Mouse (Mus musculus) urinary bladder, postnatal 14 days (tissue): ENCODE data around the gene Card10.
"Not testable (repeated sequence)": the region's sequence is repeated elsewhere in the genome, so short reads cannot be mapped to it uniquely, and the experiment has no call there.

Experiments used
- DNase-seq: peaks from one replicate; pipeline ENCODE4 v3.0.0; 2021; ENCODE audit warnings: low spot score

The Card10 gene

DNA sequence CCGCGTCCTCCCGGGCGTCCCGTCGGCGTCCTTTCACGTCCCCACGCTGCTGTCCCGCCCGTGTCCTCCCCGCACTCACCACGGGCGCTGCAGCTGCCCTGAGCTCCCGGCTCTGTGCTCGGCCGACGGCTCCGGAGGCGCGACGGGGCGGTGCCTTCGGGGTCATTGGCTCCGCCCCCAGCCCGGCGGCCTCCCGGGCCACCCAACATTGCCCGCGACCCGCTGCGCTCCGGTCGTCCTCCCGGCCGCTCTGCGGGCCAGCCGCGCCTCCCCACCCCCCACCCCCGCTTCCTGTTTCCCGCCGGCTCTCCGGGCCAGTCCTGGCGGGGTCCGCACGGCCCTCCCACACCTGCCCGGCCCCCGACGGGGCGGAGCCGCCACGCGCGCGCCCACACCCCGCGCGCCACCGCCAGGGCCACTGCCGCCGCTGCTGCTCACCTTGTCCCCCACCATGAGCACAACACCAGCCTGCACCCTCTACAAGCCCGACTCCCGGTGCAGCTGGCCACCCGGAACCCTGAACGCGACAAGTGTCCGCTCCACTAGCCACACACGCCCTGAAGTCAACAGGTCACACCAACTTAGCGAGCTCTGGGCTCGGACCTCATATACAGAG is at the start of gene Card10:
TSS of gene Card10 (minus strand) at position 267 of the 616 bp plus-strand sequence.
- DNase-seq, result peak; percentile 53

DNA sequence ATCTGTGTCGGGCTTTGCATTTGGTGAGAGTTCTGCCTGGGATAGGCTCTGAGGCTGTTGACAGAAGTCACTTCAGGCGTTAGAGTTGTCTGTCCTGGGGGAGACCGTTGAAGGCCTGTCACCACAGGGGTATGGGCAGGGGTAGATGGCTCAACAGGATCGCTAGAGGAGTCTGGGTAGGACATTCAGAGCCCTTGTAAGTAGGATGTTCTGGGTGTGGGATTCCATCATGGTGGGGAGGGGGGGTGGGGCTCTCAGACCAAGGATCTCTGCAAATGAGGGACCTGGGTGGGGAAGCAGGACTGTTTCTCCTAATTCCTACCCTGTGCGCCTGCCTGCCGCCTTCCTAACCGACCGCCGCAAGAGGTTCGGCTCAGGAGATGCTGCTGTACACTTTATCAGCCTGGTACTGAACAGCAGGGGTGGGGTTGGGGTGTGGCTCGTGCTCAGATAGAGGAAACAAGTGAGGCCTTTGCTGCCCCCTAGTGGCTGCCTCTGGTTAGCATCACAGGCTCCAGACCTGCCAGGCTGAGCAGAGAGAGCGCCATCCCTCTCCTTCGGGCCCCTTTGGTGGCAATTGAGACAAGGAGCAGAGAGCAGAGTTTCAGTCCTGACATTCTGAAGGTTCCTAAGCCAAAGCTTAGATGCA is 48.8 kb upstream of the Card10 start:
- peak; percentile 94 for DNase-seq

DNA sequence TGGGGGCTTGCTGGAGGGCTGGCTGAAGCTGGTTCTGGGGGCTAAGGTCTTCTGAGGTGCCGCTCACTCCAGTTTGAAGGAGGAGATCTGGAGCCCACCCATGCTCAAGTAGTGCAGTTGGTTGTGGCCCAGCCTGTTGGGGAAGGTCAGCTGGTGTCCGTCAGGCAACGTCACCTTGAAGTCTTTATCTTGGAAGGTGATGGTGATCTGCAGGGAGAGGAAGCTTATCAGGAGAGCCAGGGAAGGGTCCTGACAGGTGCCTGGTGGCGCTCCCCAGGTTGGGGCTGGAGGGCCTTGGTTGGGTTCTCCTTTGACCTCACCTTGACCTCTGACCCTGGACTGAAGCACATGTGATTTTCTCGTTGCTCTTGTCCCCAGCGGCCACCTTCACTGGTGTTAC is 48.1 kb upstream of the Card10 start:
- DNase-seq, result no peak

DNA sequence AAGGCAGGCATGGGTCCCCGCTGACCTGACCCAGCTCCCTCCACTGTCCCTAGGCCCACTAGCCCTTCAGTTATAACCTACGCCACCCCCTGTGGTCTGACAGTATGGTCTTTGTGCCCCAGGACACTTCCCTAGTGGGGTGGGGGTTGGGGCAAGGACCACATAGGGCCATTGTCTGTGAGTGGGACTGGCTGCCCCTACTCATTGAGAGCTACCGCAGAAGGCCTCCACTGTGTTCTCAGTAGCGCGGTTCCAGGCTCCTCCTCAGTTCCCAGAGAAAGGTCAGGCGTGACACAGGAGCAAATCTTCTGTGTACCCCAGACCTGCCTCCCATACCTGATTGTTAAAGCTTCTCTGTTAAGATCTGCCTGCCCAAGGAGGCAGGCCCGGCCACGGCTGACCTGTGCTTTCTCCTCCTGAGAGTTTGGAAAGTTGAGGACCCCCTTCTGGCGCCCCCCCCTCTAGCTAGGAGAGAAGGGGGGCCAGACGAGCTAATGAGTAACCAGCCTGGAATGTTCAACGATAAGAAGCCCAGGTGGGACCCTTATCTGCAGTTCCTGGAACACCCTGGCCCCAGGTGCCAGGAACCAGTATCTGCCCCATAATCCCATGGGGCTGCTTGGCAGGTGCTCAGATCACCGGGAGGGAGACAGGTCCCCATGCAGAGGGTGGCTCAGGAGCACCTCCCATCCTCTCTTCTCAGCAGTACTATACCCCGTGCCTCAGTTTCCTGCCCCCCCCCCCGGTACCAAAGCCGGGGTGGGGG is 47.4 kb upstream of the Card10 start:
- DNase-seq, result no peak

DNA sequence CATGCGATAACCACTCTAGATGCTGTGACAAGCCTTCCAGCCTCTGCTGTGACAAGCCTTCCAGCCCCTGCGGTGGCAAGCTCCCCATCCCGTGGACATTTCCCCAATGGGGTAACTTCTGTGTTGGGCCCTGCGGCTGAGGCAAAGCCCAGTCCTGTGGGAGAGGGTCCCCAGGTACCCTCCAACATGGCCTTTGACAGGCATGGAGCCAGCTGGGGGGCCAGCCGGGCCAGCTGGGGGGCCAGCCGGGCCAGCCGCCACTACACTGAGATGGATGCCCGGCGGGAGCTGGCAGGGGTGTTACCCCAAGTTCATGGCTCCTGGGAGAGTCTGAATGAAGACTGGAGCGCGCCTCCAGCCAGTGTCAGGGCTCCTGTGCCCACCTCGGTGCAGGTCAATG is 46.6 kb upstream of the Card10 start:
- no peak for DNase-seq

DNA sequence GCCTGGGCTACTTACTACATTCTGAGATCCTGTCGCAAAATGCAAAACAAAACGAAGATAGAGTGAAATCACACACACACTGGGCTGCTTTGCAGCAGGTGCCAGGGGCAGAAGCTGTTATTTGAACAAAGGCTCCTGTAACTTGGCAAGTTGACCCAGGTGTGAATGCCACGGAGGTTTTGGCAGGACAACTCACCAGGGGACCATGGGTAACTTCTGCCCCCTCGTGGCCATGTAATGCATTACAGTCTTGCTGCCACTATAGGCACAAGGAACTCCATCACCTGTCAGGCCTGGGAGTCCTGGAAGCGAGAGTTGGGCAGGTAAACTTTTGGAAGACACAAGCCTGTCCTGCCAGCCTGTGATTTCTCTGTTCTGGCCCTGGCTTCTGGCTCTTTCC is 45.6 kb upstream of the Card10 start:
- peak; percentile 89 for DNase-seq

DNA sequence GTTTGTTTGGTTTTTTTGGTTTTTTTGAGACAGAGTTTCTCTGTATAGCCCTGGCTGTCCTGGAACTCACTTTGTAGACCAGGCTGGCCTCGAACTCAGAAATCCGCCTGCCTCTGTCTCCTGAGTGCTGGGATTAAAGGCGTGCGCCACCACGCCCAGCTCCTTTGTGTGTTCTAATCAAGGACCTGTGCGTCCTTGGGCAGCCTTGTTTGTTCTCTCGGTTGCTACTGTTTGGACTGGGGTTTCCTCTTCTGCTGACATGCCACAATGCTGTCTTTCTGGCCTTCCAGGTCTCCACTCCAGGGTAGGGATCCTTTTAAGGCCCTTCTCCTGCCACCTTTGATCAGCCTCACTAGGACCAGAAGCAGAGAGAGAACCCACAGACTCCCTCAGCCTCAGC is 44.0 kb upstream of the Card10 start:
- DNase-seq, result not testable (repeated sequence)

DNA sequence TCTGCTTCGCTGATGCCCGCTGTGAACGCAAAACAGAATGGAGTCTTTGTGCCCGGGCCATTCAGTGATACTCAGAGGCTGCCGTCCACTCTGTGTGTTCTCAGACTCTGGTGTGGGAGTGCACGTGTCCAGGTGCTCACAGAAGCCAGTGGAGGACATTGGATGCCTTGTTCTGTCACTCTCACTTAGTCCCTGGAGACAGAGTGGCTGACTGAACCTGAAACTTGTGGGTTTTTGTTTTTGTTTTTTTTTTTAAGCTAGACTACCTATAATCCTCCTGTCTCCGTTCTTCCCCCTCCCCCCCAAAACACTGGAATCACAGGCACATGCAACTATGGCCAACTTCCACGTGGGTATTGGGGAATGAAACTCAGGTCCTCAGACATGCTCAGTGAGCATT is 43.5 kb upstream of the Card10 start:
- DNase-seq, result no peak

DNA sequence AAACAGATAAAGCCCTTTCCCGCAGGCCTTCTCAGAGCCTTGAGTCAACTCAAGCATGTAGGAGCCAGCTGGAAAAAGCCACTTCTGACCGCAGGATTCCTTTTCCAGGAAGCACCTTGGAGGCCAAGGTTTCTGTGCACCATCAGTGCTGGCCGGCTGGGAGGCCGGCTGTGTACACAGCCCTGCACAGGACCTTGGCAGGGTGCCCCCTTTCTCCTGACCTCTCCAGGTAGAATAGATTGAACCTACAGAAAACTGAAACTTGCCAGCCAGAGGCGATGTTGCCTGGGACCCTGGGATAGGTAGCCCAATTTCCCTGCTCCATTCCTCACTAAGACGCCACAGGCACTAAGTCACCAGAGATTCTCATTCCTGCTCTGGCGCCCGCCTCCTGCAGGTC is 43.0 kb upstream of the Card10 start:
- DNase-seq, result peak; percentile 60

DNA sequence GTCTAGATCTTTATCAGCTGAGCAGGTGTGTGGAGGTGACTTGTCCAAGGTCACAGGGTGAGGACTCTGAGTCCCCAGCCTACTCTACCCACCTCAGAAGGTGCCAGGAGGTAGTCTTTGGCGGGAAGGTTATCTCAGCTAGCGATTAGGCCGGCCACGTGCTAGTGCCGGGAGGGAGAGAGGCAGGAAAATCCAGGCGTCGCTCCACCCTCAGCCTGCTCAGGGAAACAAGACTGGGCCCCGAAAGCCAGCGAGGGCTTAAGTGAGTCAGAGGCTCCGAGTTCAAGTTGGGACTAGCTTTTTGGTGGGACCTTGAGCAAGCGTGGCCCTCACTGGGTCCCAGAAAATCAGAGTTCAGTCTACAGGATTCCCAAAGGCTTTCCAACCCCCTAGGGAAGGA is 42.5 kb upstream of the Card10 start:
- DNase-seq, result peak; percentile 63

DNA sequence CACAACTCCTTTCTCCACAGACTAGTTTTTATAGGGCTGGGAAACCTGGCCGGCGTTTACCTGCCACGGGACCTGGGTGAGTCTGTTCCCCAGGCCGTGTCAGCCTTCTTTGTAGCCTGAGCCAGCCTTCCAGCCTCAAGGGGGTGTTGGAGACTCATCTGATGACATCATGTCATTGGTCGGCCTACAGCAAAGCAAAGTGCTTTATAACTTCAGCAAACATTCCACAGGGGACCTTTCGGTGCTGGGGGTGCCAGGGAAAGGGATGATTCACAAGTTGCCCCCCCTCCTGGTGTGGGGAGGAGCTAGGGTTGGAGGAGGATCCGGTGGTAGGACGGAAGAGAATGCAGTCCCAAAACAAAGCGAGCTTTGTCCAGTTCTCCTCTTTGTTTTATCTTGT is 41.9 kb upstream of the Card10 start:
- DNase-seq, result peak; percentile 75

DNA sequence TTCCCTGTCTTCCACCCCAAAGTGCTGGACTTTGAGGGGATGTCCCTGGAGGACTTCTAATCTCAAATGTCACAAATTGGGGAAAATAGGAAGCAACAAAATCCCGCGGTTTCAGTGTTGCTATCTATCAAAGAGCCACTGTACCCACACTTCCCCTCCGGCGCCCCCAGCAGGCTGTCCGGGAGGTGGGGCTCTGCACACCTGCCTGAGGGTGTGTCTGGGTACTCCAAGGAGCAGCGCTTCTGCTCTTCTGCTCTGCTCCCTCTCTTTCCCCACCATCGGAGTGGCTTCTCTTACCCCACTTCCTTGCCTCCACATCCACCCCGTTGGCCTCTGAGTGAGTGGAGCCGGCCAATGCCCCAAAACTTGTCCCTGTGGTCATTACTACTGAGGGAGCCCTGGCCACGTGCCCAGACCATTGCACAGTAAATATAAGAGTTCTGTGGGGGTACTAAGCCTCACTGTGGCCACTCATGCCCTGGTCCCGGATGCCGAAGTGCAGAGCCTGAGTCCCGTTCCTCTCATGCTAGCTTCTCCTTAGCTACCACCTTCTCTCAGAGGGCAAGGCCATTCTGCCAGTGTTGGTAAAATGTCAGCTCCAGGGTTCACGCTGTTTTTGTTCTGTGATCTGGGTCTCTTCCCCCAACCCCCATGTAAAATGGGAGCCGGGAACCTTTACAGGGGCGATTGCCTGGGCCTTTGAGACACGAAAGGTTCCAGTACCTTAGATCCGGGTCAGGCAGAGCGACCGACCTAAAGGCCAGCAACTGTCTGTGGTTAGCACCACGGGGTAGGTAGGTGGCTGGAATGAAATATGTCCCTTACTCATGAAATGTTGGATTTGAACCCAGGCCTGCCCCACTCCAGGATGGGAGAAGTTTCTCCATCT is 41.0 kb upstream of the Card10 start:
- no peak for DNase-seq

DNA sequence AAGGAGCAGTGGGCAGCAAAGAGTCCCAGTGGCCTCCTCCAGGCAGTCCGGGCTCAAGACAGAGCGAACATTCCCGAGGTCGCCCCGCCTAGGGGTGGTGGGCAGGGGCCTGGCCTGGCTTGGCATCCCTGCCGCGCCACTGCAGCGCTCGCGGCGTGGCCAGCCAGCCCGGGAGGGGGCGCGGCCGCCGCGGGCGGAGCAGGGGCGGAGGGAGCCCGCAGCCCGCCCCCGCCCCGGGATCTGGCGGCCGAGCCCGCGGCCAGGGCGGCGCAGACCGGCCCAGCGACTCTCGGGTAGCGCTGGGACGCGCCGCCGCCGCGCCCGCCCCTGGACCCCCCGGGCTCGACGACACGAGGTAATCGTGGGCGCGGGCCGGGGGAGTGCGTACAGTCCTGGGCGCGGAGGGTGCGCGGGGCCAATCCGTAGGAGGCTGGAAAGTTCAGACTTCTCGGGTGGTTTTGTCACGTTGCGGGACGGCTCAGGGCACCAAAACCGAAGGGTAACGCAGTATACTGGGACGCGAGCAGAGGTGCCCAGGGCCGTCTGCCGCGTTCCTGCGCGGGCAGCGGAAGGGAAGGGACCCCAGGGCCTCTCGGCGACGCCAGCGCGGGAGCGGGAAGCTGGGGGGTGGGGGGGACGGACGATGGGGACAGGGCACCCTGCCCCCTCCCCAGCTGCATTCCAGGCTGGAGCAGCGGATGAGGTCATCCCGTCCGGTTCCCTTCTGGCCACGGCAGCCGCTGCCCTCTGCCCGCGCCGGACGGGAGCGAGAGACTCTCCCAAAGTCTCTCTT is 39.7 kb upstream of the Card10 start, which contains the start of gene Cdc42ep1:
TSS of gene Cdc42ep1 (plus strand) at position 254 of the 793 bp plus-strand sequence.
- DNase-seq, result peak; percentile 63

DNA sequence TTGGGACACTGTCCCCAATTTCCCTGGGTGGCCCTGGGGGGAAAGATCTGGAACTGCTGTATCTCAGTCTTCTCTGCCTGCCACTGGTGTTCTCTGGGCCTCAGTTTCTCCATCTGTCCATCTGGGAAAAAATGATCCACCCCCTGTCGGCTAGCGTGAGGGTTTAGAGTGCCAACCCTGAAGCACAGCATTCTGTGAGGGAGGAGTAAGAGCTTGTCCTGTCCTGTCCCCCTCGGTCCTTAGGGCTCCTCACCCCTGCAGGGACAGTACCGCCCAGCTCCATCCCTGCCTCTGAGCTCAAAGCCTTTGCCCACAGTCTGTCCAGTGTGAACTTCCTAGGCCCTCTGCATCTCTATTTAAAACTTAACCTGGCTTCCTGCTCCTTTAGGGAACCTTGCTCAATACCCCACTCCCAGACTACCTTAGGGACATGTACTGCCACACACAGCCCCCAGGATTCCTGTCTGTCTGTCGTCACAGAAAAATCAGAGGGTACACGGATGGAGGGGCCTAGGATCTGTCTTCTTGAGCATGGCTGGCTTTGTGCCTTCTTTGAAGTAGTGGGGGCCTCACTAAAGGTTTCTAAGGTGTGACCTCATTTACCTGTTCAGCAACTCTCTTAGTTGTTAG is 38.4 kb upstream of the Card10 start:
- DNase-seq, result no peak

DNA sequence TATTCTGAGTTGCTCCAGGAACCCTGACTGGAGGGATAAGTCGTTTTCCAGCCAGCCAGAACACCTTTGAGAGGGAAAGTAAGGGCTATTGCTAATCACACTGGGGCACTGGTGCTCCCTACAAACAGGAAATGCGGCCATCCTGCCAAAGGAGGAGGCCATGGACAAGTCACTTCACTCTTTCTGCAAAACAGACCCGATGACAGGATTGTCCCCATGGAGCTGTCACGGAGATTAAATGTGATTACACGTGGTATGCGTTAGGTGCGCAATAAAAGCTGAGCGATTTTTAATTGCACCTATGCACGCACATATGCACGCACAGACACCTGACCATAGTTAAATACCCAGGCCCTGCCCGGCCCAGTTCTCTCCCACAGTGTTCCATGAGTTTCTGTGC is 37.9 kb upstream of the Card10 start:
- DNase-seq, result no peak

DNA sequence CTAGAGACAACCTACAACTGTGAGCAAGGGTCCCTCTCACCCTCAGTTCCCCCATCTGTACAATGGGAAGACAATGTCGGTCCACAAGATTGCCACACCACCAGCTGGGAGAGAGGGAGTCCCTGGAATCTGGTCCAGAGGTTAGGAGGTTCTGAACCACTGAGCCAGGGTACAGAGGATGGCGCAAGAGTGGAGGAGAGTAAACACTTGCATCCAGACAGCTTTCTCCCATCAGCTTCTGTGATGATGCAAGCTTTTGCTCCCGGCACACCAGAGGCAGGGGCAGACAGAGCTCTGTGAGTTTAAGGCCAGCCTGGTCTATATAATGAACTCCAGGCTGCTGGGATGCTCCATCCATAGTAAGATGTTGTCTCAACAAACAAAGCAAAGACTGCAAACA is 37.4 kb upstream of the Card10 start:
- peak; percentile 47 for DNase-seq

DNA sequence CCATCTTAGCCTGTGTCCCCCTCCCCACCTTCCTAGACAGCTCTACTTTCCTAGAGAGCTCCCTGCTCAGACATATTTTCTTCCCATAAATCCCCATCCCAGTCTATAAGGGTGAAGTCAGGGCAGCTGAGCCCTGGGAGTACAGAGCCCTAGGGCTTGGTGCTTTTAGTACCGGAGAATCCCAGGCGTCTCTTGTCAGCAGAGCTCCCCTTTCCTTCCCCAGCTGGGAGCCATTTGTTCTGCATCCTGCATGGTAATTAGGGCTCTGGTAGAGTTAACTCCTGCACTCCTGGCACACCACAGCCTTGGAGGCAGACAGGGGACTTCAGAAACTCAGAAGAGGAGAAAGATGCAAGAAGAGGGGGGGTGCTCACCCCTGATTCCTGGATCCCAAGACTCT is 36.9 kb upstream of the Card10 start:
- DNase-seq, result no peak

DNA sequence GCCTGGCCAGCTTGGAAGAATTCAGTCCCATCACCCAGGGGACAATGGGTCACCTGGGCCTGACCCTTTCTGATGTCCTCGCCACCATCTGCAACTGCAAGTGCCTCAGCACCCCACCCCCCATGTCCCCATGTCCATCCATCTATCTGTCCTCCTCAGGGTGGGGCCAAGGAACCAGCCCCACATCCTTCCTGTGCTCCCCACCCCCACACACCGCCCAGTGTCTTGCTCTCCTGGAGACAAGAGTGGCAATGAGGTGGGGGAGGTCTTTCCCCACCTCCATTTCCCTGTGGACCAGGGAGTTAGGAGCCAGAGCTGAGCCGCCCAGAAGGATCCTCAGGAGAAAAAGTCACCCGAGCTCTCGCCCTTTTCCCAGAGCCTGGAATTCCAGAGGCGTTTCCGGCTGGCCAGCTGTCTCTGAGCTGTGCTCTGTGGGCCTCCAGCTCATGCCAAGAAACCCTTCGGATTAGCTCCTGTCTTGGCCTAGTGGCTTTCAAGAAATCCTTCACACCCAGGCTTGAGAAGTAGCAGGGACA is 33.3 kb upstream of the Card10 start:
- no peak for DNase-seq

DNA sequence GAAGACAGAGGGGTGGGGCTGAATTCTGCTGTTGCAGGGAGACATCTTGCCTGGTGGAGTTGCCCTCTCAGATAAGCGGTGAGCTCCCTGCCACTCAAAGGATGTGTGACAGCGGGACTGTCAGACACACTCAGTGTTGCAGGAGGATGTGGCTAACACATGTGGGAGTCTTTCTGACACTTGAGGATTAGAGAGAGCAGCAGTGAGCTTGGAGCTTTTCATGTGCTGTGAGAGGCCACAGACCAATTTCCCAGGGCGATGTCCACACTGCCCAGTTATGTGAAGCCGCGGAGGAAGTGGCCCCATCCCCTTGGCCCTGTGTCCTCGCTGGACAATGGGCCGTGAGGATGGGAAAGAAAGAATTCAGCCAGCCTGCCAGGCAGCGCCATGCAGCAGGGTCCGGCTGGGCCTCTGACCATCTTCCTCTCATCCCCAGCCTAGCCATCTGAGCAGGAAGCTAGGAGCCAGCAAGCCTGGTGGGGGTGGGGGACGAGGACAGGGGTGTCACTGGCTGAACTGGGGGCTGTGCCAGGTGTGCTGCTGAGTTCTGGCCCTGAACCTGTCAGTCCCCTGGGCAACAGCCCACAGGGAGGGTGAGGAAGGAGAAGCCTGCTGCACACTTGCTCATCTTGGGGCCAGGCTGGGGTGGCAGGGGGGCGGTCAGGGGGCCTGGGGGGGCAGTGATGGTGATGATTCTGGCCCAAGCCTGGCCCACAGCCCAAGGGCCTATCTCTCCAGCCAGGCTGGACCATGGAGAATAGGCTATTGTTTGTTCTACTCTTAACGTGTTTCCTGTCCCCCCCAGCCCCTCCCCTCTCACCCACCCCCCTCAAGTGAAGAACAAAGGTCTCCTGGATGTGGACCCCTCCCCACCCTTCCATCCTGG is 32.6 kb upstream of the Card10 start:
- DNase-seq, result no peak
